Mouse (Mus musculus): ENCODE results near the gene Rgs4. TPM values are rescaled to one million over a fixed set of nuclear protein-coding genes. Genes with fewer than 3 reads are reported as not detected.

The Rgs4 gene
- polyA plus RNA-seq, 1 experiment, result 0.53 TPM

DNA sequence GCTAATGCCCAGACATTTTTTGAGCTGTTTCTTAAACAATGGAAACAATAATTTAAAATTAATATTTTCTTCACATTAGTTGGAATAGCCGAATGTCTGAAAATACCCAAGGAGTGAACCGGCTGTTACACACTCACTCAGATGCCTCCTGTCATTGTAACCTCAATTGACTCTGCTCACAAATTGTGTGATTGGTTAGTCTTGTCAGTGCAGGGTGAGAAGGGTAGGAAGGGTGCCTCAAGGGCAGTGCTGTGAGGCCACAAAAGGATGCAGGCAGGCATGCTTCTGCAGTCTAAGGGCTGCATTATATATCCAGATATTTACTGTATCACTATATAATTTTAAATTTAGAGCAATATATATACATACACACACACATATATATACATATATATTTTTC lies 54.4 kb downstream of the Rgs4 start:
- no peak overlapping the region for H3K27ac ChIP-seq (ENCODE audit: control insufficient read depth, insufficient read depth, low read depth, low read length)
- no peak for TF ChIP-seq CTCF (IDR thresholded peaks at IDR 0.05; ENCODE audit: control insufficient read depth, insufficient read depth, insufficient replicate concordance, low read depth, low read length)
- TF ChIP-seq POLR2A (IDR thresholded peaks at IDR 0.05; ENCODE audit: control insufficient read depth, low read depth, low read length), result no peak

More for the DNA sequence above, 54.4 kb downstream of the Rgs4 start:
- no peaks in the 10 kb centered on the region for H3K36me3 ChIP-seq (ENCODE audit: control insufficient read depth, insufficient read depth, low read length)
- H3K4me3 ChIP-seq (ENCODE audit: control insufficient read depth, low read depth, low read length), result no peak overlapping the region
- H3K27me3 ChIP-seq (ENCODE audit: control insufficient read depth, insufficient read depth, low read length), result no peaks in the 10 kb centered on the region
- H3K4me1 ChIP-seq (ENCODE audit: control insufficient read depth, insufficient read depth, low read length), result no peaks in the 10 kb centered on the region

Other genes with a start within 250 kb of the Rgs4 start
- gene Nuf2, start 216.2 kb downstream of the Rgs4 start, polyA plus RNA-seq (2012; rRNA removed), result 13.2 and 18.3 TPM in 2 replicates
- gene Rgs5, start 92.1 kb downstream of the Rgs4 start, polyA plus RNA-seq (2012; rRNA removed), result 1.7 and 1.8 TPM in 2 replicates
- gene Ccdc190, start 181.0 kb upstream of the Rgs4 start, polyA plus RNA-seq (2012; rRNA removed), result 0.36 and 0.48 TPM in 2 replicates
- gene Hsd17b7, start 221.6 kb upstream of the Rgs4 start, polyA plus RNA-seq (2012; rRNA removed), result 2.5 and 3.3 TPM in 2 replicates

All from testis, adult 2 months (tissue).